Mouse (Mus musculus) splenic B cell, adult 2 months (primary cell): ENCODE measurements at regions not wholly inside any gene's neighbourhood (a gene's known extent, or its start where the extent isn't known, plus 50 kb on each side); places are given as distances from the start of the nearest gene placed in this dataset.

Experiments used
- DNase-seq: peaks from one replicate; pipeline ENCODE4 v3.0.0-alpha.2; 2011; ENCODE audit warnings: low read depth, low spot score
- H3K27me3 ChIP-seq: 2 replicates; pipeline ENCODE4 v1.6.1; 2012; ENCODE audit warnings: mild to moderate bottlenecking, low read length, moderate library complexity, mixed read lengths; ENCODE audit not compliant: control insufficient read depth, poor library complexity, insufficient read depth, severe bottlenecking
- H3K36me3 ChIP-seq: 2 replicates; pipeline ENCODE4 v1.6.1; 2012; ENCODE audit warnings: mild to moderate bottlenecking, low read length, moderate library complexity, mixed read lengths; ENCODE audit not compliant: control insufficient read depth, poor library complexity, insufficient read depth, severe bottlenecking

GRCm38 (mm10) chr6:116946083-116946732 lies 222.1 kb upstream of the Cxcl12 start:
- DNase-seq = no peak

GRCm38 (mm10) chr6:116959611-116960010 lies 208.7 kb upstream of the Cxcl12 start:
- no peaks in the 10 kb centered on the region for H3K27me3 ChIP-seq
- no peaks in the 10 kb centered on the region for H3K36me3 ChIP-seq
- DNase-seq = no peak

More at GRCm38 (mm10) chr6:116946083-116946732, 222.1 kb upstream of the Cxcl12 start:
- no peaks in the 10 kb centered on the region for H3K36me3 ChIP-seq
- no peaks in the 10 kb centered on the region for H3K27me3 ChIP-seq

- DNase-seq = no peak
- no peaks in the 10 kb centered on the region for H3K36me3 ChIP-seq
- H3K27me3 ChIP-seq = no peaks in the 10 kb centered on the region
These were observed 207.7 kb upstream of the Cxcl12 start for GRCm38 (mm10) chr6:116960641-116961040.

- no peak for DNase-seq
- no peaks in the 10 kb centered on the region for H3K36me3 ChIP-seq
- no peaks in the 10 kb centered on the region for H3K27me3 ChIP-seq
These were observed 201.9 kb upstream of the Cxcl12 start for GRCm38 (mm10) chr6:116966436-116966835.

GRCm38 (mm10) chr6:116969381-116969910 lies 198.9 kb upstream of the Cxcl12 start:
- H3K36me3 ChIP-seq = no peaks in the 10 kb centered on the region
- no peak for DNase-seq
- H3K27me3 ChIP-seq = no peaks in the 10 kb centered on the region

- no peaks in the 10 kb centered on the region for H3K27me3 ChIP-seq
- H3K36me3 ChIP-seq = no peaks in the 10 kb centered on the region
- no peak for DNase-seq
These were observed 193.5 kb upstream of the Cxcl12 start for GRCm38 (mm10) chr6:116974841-116975240.

GRCm38 (mm10) chr6:116980349-116980995 lies 187.9 kb upstream of the Cxcl12 start:
- DNase-seq = no peak
- H3K36me3 ChIP-seq = no peaks in the 10 kb centered on the region
- H3K27me3 ChIP-seq = no peaks in the 10 kb centered on the region

- DNase-seq = no peak
- H3K27me3 ChIP-seq = no peaks in the 10 kb centered on the region
These were observed 183.1 kb upstream of the Cxcl12 start for GRCm38 (mm10) chr6:116985147-116985737.

GRCm38 (mm10) chr6:116986266-116987000 lies 181.9 kb upstream of the Cxcl12 start:
- Histone ChIP-seq H3K27me3 (no peaks in the 10 kb centered on the region), H3K36me3 (no peaks in the 10 kb centered on the region)
- no peak for DNase-seq

More at GRCm38 (mm10) chr6:116985147-116985737, 183.1 kb upstream of the Cxcl12 start:
- H3K36me3 ChIP-seq = no peaks in the 10 kb centered on the region

- DNase-seq = no peak
- Histone ChIP-seq H3K36me3 (no peaks in the 10 kb centered on the region), H3K27me3 (no peaks in the 10 kb centered on the region)
These were observed 181.1 kb upstream of the Cxcl12 start for GRCm38 (mm10) chr6:116987243-116987642.

- DNase-seq = no peak
These were observed 169.2 kb upstream of the Cxcl12 start for GRCm38 (mm10) chr6:116998948-116999682.

GRCm38 (mm10) chr6:116999940-117000339 lies 168.4 kb upstream of the Cxcl12 start:
- Histone ChIP-seq H3K36me3 (no peaks in the 10 kb centered on the region), H3K27me3 (no peaks in the 10 kb centered on the region)
- no peak for DNase-seq

More at GRCm38 (mm10) chr6:116998948-116999682, 169.2 kb upstream of the Cxcl12 start:
- Histone ChIP-seq H3K27me3 (no peaks in the 10 kb centered on the region), H3K36me3 (no peaks in the 10 kb centered on the region)

GRCm38 (mm10) chr6:117000951-117001725 lies 167.2 kb upstream of the Cxcl12 start:
- Histone ChIP-seq H3K36me3 (no peaks in the 10 kb centered on the region), H3K27me3 (no peaks in the 10 kb centered on the region)
- no peak for DNase-seq
